Comparison of ENCODE assay signal across 17 mouse cellular contexts in genomic region chr7:84722804-84723459, GRCm38 (mm10). TPM values are rescaled to one million over a fixed set of nuclear protein-coding genes. Genes with fewer than 3 reads are reported as not detected.
DNase-seq lines count a peak whose midpoint lies in the region; ATAC-seq lines count a peak whose summit lies in the region.
"Had no signal": no experiment of that assay in that cellular context is flagged by ENCODE, and none has a peak within 500 bp of the region (broad histone marks: within the 10 kb centered on the region; RNA-seq: fewer than 3 reads in every experiment).

No protein-coding gene starts in this region.

- H3K4me2 ChIP-seq in liver, embryonic 11.5 days, result peak overlapping the region; percentile 41
- H3K4me2 ChIP-seq: embryonic facial prominence, embryonic 12.5 days; hindbrain, embryonic 13.5 days; limb, embryonic 13.5 days; midbrain, embryonic 12.5 days; neural tube, embryonic 13.5 days had no signal

- H3K9ac ChIP-seq in liver, embryonic 11.5 days (ENCODE audit: low read depth, low read length), result no peak overlapping the region
- H3K9ac ChIP-seq: embryonic facial prominence, embryonic 12.5 days; hindbrain, embryonic 13.5 days; limb, embryonic 13.5 days; midbrain, embryonic 12.5 days; neural tube, embryonic 13.5 days had no signal

- no peaks in the 10 kb centered on the region for H3K9me3 ChIP-seq in heart, embryonic 10.5 days
- H3K9me3 ChIP-seq in liver, embryonic 11.5 days (ENCODE audit: control insufficient read depth, low read length), result no peaks in the 10 kb centered on the region
- H3K9me3 ChIP-seq: embryonic facial prominence, embryonic 12.5 days; hindbrain, embryonic 13.5 days; limb, embryonic 13.5 days; midbrain, embryonic 12.5 days; neural tube, embryonic 13.5 days had no signal

- no peaks in the 10 kb centered on the region for H3K36me3 ChIP-seq in heart, embryonic 10.5 days
- H3K36me3 ChIP-seq in liver, embryonic 11.5 days (ENCODE audit: control insufficient read depth, insufficient read depth, low read length), result no peaks in the 10 kb centered on the region
- H3K36me3 ChIP-seq: embryonic facial prominence, embryonic 12.5 days; hindbrain, embryonic 13.5 days; limb, embryonic 13.5 days; midbrain, embryonic 12.5 days; neural tube, embryonic 13.5 days had no signal

- peak; percentile 100 for ATAC-seq in liver, embryonic 11.5 days (replicated peaks; ENCODE audit: low FRiP score)
- ATAC-seq: forebrain, embryonic 16.5 days had no signal

- H3K27me3 ChIP-seq in heart, embryonic 10.5 days (ENCODE audit: insufficient read depth, poor library complexity, severe bottlenecking), result no peaks in the 10 kb centered on the region
- H3K27me3 ChIP-seq in liver, embryonic 11.5 days (replicated peaks; ENCODE audit: control insufficient read depth, insufficient read depth, low read length), result no peaks in the 10 kb centered on the region
- H3K27me3 ChIP-seq: embryonic facial prominence, embryonic 12.5 days; hindbrain, embryonic 13.5 days; limb, embryonic 13.5 days; midbrain, embryonic 12.5 days; neural tube, embryonic 13.5 days had no signal

- DNase-seq in heart, embryonic 10.5 days (ENCODE audit: low spot score), result peak; percentile 89
- DNase-seq in heart, adult 18-20 months, result no peak
- DNase-seq in liver, embryonic 11.5 days (ENCODE audit: low spot score), result peak; percentile 53
- peak; percentile 36 for DNase-seq in spleen, postnatal 14 days (ENCODE audit: low spot score in 2 of 2)
- no peak for DNase-seq in thymus, postnatal 4 days
- no peak for DNase-seq in frontal cortex, postnatal 36 days (ENCODE audit: low spot score in 2 of 2)
- no peak for DNase-seq in right cerebral cortex, postnatal 4 days
- DNase-seq: heart, adult 11 months; layer of hippocampus, postnatal 36 days had no signal

- no peak overlapping the region for H3K27ac ChIP-seq in heart, embryonic 10.5 days
- H3K27ac ChIP-seq in brown adipose tissue, adult 24 weeks (replicated peaks; ENCODE audit: low read depth, low read length), result peak overlapping the region; percentile 4; the same call in 1 of the 2 replicates
- peak overlapping the region; percentile 73 for H3K27ac ChIP-seq in liver, embryonic 11.5 days (ENCODE audit: low read depth, low read length)
- H3K27ac ChIP-seq: embryonic facial prominence, embryonic 12.5 days; hindbrain, embryonic 13.5 days; kidney, postnatal 0 days; limb, embryonic 13.5 days; midbrain, embryonic 12.5 days; neural tube, embryonic 13.5 days had no signal

- peaks cover 7% of the 10 kb centered on the region; the same call in 1 of the 2 replicates for H3K4me1 ChIP-seq in heart, embryonic 10.5 days
- no peaks in the 10 kb centered on the region for H3K4me1 ChIP-seq in brown adipose tissue, adult 24 weeks (ENCODE audit: control insufficient read depth, insufficient read depth, insufficient read length, low read length)
- H3K4me1 ChIP-seq in liver, embryonic 11.5 days (replicated peaks; ENCODE audit: control insufficient read depth, insufficient read depth, low read length), result no peaks in the 10 kb centered on the region; the same call in 1 of the 2 replicates
- H3K4me1 ChIP-seq: embryonic facial prominence, embryonic 12.5 days; hindbrain, embryonic 13.5 days; limb, embryonic 13.5 days; midbrain, embryonic 12.5 days; neural tube, embryonic 13.5 days had no signal

- 26% methylated on average over 7 of the region's 7 CpGs for WGBS in heart, embryonic 10.5 days
- 23% methylated on average over 7 of the region's 7 CpGs for WGBS in liver, embryonic 11.5 days

- H3K4me3 ChIP-seq in heart, embryonic 10.5 days, result no peak overlapping the region
- H3K4me3 ChIP-seq in brown adipose tissue, adult 24 weeks (ENCODE audit: insufficient read depth, low read depth, low read length), result no peak overlapping the region
- no peak overlapping the region for H3K4me3 ChIP-seq in liver, embryonic 11.5 days (ENCODE audit: low read depth, low read length)
- H3K4me3 ChIP-seq: embryonic facial prominence, embryonic 12.5 days; hindbrain, embryonic 13.5 days; limb, embryonic 13.5 days; midbrain, embryonic 12.5 days; neural tube, embryonic 13.5 days had no signal

RNA-seq across cellular contexts. Expression of gene Zfand6, which starts 33.2 kb away (rescaled TPM):
- polyA plus RNA-seq in heart, embryonic 10.5 days (2016; fragmentation: Nextera tagmentation; extraction: Ambion mirVana), result 155 TPM in 2 replicates
- total RNA-seq in heart, adult 18-20 months (2021), result 10 to 100 TPM; 84.2 to 97.6 TPM
- polyA plus RNA-seq in brown adipose tissue, adult 24 weeks (2012; ENCODE audit: insufficient read depth, insufficient read length, missing spikeins), result 140 and 143 TPM in 2 replicates
- polyA plus RNA-seq in liver, embryonic 11.5 days (2014; fragmentation: Nextera tagmentation; extraction: Ambion mirVana), result 123 and 126 TPM in 2 replicates

Comparison
In these comparisons a context has a peak if more than half of its experiments do, and no peak if none do; other contexts are left out.
1. DNase-seq: peak in heart, embryonic 10.5 days (single experiment), liver, embryonic 11.5 days (single experiment) and spleen, postnatal 14 days (2 of 2); none in heart, adult 18-20 months (0 of 2), thymus, postnatal 4 days (single experiment), frontal cortex, postnatal 36 days (0 of 2) and right cerebral cortex, postnatal 4 days (single experiment).